Mouse (Mus musculus): ENCODE results near the gene Itgax.

Gene Itgax

GRCm38 (mm10) chr7:128128741-128129720 lies at the start of gene Itgax:
Gene Itgax, plus strand, starts transcription at chr7:128129547.
- DNase-seq (ENCODE audit: low spot score): no peak

GRCm38 (mm10) chr7:128080012-128080411 lies 49.3 kb upstream of the Itgax start:
- no peak for DNase-seq (ENCODE audit: low spot score)

- DNase-seq (ENCODE audit: low spot score): no peak
These were observed 40.2 kb upstream of the Itgax start for GRCm38 (mm10) chr7:128089141-128089540.

DNA sequence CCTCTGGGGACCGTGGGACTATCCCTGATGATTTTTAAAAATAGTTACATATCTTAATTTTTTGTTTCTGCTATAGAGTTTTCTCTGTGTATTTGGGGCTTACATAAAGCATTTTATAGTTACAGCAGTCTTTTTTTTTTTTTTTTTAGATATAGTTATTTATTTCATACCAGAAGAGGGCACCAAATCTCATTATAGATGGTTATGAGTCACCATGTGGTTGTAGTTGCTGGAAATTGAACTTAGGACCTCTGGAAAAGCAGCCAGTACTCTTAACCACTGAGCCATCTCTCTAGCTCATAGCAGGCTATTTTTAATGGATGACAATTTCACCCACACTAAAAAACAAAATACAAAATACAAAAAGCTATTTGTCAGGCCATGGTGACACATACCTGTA lies 31.2 kb upstream of the Itgax start:
- DNase-seq (ENCODE audit: low spot score): no peak

DNA sequence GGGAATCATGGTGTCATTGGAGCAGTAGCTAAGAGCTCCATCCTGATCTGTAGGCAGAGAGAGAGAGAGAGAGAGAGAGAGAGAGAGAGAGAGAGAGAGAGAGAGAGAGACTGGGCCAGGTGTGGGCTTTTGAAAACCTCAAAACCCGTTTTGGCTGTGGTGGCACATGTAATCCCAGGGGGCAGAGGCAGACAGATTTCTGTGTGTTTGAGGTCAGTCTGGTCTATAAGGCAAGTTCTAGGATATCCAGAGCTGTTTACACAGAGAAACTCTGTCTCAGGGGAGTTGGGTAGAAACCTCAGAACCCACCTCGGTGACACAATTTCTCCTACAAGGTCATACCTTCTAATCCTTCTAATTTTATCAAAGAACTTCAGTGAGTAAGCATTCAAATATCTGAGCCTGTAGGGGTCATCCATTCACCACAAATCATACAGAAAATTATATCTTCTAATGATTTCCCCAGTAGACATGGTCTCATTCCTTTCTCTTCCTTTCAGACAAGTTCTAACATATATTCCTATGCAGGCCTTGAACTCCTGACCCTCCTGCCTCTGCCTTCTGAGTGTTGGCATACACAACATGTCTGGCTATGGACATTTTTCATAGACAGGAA lies 28.5 kb upstream of the Itgax start:
- no peak for DNase-seq (ENCODE audit: low spot score)

GRCm38 (mm10) chr7:128105246-128105645 lies 24.1 kb upstream of the Itgax start:
- DNase-seq (ENCODE audit: low spot score): no peak

DNA sequence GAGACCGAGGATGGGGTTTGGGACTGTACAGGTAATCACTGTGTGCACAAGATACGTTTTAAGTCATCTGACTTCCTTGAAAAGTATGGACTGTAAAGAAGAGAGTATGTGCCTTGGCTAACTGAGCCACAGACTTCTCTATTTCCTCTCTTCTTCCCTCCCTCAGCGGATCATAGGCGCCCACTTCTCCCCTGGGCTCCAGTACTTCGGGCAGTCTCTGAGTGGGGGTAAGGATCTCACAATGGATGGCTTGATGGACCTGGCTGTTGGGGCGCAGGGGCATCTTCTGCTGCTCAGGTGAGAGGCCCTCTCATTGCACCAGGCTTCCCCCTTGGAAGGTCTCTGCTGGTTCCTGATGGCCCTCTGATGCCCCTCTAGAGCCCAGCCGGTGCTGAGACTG lies 21.9 kb upstream of the Itgax start:
- DNase-seq (ENCODE audit: low spot score): no peak

- no peak for DNase-seq (ENCODE audit: low spot score)
These were observed 19.0 kb upstream of the Itgax start for GRCm38 (mm10) chr7:128110314-128110713.

GRCm38 (mm10) chr7:128112131-128112530 lies 17.2 kb upstream of the Itgax start:
- no peak for DNase-seq (ENCODE audit: low spot score)

DNA sequence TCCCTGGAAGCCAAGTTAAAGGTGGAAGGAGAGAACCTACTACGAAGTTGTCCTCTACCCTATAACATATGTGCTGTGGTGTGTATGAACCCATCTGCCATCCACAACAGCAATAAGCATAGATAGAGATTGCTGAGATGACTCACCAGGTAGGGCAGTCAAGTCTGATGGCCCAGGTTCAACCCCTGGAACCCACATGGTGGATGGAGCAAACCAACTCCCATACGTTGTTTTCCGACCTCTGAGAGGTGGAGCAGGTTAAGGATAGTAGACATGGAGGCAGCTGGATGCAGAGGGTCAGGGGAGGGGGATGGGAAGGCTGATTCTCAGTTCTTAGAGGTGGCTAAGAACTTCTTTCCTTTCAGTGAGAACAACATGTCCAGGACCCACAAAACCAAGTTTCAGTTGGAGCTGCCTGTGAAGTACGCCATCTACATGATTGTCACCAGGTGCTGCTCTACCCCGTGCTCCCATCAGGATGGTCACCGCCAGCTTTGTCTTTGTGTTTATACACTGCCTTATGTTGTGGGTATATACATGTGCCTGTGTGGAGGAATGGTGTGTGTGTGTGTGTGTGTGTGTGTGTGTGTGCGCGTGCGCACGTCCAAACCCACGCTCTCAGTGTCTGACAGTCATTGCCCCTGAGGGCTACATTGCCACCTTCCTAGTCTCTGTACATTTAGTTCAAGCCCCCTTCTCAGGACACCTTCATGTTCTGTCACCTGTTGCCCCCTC lies 14.8 kb upstream of the Itgax start:
- DNase-seq (ENCODE audit: low spot score): no peak

DNA sequence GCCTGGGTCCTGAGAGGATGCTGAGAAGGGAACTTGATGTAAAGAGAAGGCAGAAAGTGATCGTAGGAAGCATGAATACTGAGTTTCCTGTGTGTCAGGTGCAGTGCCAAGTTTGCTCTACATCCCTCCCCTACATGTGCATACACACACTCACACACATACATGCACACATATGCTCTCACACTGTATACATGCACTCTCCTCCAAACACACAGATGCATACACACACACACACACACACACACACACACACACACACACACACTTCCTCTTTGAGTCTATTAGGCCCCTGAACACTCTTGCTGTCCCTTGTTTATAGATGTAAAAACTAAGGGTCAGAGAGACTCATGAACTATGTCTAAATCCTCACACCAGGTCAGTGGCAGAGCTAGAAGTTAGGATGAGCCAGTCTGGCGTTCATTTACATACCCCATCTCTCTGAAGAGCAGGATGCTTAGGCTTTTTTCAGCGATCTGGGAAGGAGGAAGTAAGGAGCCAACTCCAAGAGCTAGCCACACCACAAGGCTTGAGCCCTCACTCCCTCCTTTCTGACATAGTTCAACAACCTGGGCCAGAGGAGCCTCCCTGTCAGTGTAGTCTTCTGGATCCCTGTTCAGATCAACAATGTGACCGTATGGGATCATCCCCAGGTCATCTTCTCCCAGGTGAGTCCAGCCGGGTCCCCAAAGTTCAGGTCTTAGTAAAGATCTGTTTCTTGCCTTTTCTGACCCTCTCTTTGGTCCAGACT lies 14.0 kb upstream of the Itgax start:
- no peak for DNase-seq (ENCODE audit: low spot score)

- no peak for DNase-seq (ENCODE audit: low spot score)
These were observed 13.0 kb upstream of the Itgax start for GRCm38 (mm10) chr7:128116396-128116795.

- DNase-seq (ENCODE audit: low spot score): no peak
These were observed 9.4 kb upstream of the Itgax start for GRCm38 (mm10) chr7:128119726-128120490.

DNA sequence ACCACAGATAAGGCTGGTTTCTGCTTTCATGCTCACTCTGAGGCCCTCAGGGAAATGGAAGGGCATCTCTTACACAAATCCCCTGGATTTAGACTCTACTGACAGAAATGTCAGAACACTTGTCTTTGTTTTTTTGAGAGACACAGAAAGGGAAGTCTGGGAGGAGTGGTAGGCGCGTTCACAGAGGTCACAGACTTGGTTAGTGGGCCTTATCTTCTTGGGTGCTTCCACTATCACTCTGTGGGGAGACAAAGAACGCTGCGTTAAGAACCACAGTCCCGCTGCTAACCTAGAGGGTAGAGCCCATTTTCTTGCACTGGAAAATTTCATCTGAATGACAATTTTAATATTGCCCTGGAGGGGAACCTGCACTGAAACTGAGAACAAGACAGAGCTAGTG lies 2.8 kb downstream of the Itgax start:
- no peak for DNase-seq (ENCODE audit: low spot score)

GRCm38 (mm10) chr7:128133596-128133995 lies 4.2 kb downstream of the Itgax start:
- no peak for DNase-seq (ENCODE audit: low spot score)

GRCm38 (mm10) chr7:128136927-128137326 lies 7.6 kb downstream of the Itgax start:
- no peak for DNase-seq (ENCODE audit: low spot score)

- DNase-seq (ENCODE audit: low spot score): no peak
These were observed 10.3 kb downstream of the Itgax start for GRCm38 (mm10) chr7:128139611-128140010.

GRCm38 (mm10) chr7:128150970-128151369 lies 21.6 kb downstream of the Itgax start:
- DNase-seq (ENCODE audit: low spot score): no peak

- DNase-seq (ENCODE audit: low spot score): no peak
These were observed 24.7 kb downstream of the Itgax start, which contains the start of gene Itgad for GRCm38 (mm10) chr7:128154076-128154475. Gene Itgad, plus strand, starts transcription at chr7:128154376.

GRCm38 (mm10) chr7:128154924-128155323 lies 25.6 kb downstream of the Itgax start:
- peak; percentile 31 for DNase-seq (ENCODE audit: low spot score)
